Mouse (Mus musculus) bone marrow, adult 2 months (tissue): ENCODE data around the gene Cadm4.
"Not testable (repeated sequence)": the region's sequence is repeated elsewhere in the genome, so short reads cannot be mapped to it uniquely, and the experiment has no call there.

Experiments used
- CTCF ChIP-seq: fragments of 200-500 bp; IDR thresholded peaks from 2 replicates; pipeline ENCODE4 v1.5.1; 2011; ENCODE audit warnings: low read length, control low read depth; ENCODE audit not compliant: control insufficient read depth, insufficient read depth
- POLR2A ChIP-seq: fragments of 200-500 bp; IDR thresholded peaks from 2 replicates; pipeline ENCODE4 v1.6.1; 2011; ENCODE audit warnings: low read depth, mild to moderate bottlenecking, control low read depth, low read length, borderline replicate concordance; ENCODE audit not compliant: control insufficient read depth

DNA sequence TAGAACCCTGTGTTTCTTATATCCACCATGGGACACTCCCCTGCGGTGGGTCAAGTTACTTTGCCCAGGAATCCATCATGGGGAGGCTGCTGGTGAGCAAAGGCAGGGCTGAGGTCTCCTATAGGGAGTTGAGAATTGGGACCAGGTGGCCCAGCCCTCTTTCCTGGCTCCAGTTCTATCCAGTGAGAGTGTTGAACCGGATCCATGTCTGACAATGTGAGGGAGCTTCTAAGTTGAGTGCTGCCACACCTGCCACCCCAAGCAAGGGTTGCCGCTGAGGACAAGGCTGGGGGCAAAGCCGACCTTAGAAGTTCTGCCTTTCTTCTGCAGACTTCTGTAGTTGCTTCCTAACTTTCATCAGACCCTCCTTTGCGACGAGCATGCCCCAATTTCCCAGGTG, 1.5 kb downstream of the Cadm4 start:
- not testable (repeated sequence) for TF ChIP-seq POLR2A, CTCF
